In genomic region chr10:86201826-86202225, GRCm38 (mm10) we compare ENCODE assay signal across 16 mouse cellular contexts.
"Had no signal": no experiment of that assay in that cellular context is flagged by ENCODE, and none has a peak within 500 bp of the region (broad histone marks: within the 10 kb centered on the region; RNA-seq: fewer than 3 reads in every experiment).

No protein-coding gene starts in this region.

- H3K9me3 ChIP-seq: lung, embryonic 15.5 days; megakaryocyte, embryonic 14.5 days; midbrain, embryonic 13.5 days; midbrain, embryonic 15.5 days; neural tube, embryonic 12.5 days; stomach, embryonic 15.5 days had no signal

- H3K27ac ChIP-seq: macrophage; midbrain, embryonic 13.5 days; midbrain, embryonic 15.5 days; neural tube, embryonic 12.5 days; stomach, embryonic 15.5 days; stomach, postnatal 0 days had no signal

- H3K4me3 ChIP-seq: lung, embryonic 15.5 days; megakaryocyte, embryonic 14.5 days; midbrain, embryonic 13.5 days; midbrain, embryonic 15.5 days; neural tube, embryonic 12.5 days; stomach, embryonic 15.5 days had no signal

- DNase-seq: liver, postnatal 0 days; lung, adult 2 months; lung, postnatal 14 days; lung, postnatal 36 days; right cerebral cortex, postnatal 14 days; thymus, adult 2 months; thymus, postnatal 25 days; thymus, postnatal 4 days had no signal

- H3K36me3 ChIP-seq: lung, embryonic 15.5 days; midbrain, embryonic 13.5 days; midbrain, embryonic 15.5 days; neural tube, embryonic 12.5 days; stomach, embryonic 15.5 days had no signal

- H3K4me1 ChIP-seq: lung, embryonic 15.5 days; megakaryocyte, embryonic 14.5 days; midbrain, embryonic 13.5 days; midbrain, embryonic 15.5 days; neural tube, embryonic 12.5 days had no signal

- H3K27me3 ChIP-seq: lung, embryonic 15.5 days; midbrain, embryonic 13.5 days; midbrain, embryonic 15.5 days; neural tube, embryonic 12.5 days; stomach, embryonic 15.5 days had no signal
